Mouse (Mus musculus): ENCODE data around the gene Cip2a.
A peak's percentile ranks its signal among the peaks of the same experiment; 100 is the strongest.

Gene Cip2a

DNA sequence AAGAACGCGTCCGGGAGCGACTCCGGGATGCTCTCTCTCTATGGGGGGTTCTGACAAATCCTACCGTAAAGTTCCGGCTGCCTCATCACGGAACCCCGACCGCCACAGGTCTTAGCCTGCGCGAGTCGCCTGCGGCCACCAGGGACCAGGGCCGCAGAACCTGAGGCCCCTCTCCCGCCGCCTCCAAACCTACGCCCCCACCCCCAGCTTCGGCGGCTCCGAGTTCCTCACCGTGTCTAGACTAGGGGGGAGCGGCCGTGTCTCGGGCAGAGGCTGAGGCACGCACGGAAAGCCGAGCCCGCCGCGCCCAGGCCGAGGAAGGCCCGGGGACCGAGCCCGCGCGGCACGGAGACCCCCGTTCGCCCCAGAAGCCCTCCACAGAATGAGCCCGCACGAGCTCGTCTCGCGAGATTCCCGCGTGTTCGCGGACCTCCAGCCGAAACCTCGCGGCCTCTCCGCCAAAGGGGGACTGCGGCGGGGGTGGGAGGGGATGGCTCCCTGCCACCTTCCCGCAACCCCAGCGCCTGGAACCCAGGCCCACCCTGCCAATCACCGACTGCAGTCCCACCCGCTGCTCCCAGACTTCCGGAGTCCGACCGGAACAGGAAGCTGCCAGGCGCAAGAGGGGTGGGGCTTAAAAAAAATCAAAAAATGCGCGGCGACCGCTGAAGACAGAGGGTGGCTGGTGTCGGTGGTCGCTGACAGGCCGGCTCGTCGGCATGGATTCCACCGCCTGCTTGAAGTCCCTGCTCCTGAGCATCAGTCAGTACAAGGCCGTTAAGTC, at the start of gene Cip2a, which contains the start of gene Dzip3:
Gene Cip2a (plus strand): TSS at position 627 of the 784 bp plus-strand sequence.
Gene Dzip3 (minus strand): TSS at position 607 of the 784 bp plus-strand sequence.
- DNase-seq: peak; percentile 90

DNA sequence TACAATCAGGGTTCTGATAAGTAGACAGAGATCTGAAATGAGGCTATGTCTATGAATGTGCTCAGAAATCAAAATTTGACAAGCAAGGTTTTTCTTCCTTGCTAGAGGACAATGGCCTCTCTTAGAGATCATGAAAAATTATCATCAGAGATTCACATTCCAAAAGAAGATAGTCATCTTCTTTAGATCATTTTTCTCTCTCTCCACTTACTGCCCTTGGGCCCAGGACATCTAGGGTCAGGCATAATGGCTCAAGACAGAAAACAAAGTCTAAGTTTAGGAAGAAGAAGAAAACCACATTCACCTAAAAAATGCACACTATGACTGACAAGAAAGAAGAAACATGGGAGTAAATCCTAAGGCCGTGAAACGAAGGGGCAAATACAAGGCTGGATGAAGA, 21.0 kb upstream of the Cip2a start:
- no peak for DNase-seq

DNA sequence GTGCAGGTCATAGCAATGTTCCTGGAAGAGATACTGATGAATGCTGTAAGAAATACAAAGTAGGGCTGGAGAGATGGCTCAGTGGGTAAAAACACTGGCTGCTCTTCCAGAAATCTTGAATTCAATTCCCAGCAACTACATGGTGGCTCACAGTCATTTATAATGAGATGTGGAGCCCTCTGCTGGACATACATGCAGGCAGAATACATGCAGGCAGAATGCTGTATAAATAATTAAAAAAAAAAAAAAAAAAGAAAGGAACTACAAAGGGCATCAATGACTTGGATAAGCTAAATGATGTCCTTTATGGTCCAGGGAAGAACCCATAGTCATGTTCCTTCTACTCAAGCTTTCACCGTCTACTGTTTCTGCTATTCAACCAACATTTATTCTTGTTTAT, 20.4 kb upstream of the Cip2a start:
- DNase-seq: no peak

DNA sequence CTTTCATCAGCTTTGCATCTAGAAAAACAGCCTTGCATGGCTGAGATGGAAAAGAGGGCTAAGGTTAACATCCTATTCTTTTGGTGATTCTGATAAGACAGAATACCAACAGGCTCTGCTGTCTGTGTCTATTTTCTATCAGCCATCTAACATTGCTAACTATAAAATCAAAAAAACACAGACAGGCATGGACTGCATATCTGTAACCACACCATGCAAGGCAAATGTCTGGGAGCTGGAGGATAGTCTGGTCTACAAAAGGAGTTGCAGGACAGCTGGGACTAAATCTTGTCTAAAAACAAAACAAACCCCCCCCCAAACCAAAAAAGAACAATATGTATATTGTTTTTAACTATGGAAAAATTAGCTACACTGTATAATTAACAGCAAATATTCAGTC, 14.0 kb upstream of the Cip2a start:
- no peak for DNase-seq

DNA sequence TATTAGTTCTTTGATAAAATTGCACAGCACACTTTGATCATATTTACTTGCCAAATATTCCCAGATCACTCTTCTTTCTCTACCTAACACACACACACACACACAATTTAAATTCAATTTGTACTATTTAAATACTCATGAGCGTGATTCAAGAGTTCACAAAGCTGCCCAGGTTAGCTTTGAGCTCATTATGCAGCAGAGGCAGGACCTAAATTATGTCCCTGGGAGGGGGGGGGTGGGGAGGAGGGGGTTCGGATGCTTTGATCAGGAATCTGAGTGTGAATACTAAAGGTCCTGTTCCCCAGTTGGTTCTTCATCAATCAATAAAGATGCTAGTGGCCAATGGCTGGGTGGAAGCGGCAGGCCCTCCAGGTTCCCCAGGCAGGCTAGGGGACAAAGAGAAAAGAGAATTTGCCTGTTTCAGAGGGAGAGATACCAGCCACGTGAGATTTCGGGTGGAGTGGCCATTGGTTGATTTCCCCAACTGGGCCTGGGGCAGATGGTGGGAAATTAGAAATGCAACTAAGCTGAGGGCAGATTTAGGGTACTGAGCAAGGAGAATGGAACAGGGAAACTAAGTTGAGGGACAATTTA, 8.9 kb upstream of the Cip2a start:
- no peak for DNase-seq

DNA sequence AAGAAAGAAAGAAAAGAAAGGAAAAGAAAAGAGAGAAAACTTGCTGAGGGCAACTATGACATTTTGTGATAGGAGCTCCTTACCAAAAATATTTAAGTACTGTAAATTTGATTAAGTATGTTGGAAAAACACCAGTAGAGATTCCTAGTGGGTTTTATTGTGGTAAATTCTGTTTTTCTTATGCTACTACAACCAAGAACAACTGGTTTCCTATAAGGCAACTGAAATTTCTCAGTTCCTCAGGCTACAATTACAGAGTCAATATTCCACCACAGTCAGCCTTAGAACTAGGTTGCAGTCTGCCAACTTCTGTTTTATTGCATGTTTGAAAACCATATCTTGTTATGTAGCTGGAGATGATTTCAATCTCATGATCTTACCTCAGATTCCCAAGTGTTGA, 4.3 kb upstream of the Cip2a start:
- DNase-seq: no peak

DNA sequence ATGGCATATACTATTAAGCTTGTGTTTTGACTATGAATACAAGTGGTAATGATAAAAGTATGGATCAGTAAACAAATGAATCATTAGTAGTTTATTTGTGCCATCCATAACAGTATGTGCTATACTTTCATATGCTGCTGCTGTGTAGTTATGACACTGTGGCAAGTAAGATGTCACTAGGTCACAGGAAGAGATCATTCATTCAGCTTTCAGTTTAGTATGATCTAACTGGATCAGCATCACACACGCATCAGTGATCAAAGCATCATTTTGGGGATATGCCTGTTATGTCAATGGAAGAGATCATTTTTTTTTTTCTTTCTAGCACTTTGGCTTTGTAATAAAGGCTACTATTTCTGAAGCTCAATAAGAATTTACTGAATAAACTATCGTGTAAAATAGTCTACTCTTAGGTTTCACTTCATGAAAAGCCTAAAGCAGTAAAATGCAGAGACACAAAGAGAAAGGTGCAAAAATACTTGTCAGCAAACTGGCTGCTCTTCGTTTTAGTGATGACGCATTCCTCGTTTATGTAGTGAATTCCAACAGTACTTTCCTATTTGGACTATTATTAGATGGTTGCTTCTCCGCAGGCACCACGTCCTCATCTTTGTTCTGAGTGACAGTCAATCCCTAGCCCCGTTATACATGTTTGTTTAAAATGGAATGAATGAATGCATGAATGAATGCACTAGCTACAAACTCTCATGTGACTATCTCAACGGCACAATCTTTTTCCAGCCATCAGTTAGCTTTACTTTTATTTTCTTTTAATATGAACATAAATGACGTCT, 1.4 kb upstream of the Cip2a start:
- DNase-seq: no peak

DNA sequence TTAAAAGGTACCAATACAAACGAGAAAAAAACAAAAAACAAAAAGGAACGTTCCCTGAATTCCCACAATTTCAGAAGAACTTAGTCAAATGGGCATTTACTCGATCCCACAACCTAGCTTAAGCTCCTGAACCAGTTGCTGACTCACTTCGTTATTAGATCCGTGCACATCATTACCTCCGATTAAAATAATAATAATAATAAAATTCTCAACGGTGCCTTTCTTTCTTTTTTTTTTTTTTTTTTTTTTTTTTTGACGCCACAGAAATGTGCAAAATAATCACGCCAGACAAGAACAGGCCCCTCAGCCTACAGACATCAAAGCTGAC, 790 bp upstream of the Cip2a start:
- DNase-seq: no peak

DNA sequence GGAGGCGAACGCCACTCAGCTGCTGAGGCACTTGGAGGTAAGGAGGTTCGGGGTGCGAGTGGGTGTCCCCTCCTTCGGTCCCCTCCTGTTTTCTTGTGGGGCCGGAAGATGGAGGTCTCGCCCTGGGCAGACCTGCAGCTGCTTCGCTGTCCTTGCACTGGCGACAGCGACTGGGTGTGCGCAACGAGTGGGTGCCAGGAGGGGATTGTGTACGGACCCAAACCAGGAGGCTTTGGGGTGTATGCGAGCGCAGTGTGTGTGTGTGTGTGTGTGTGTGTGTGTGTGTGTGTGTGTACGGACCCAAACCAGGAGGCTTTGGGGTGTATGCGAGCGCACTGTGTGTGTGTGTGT, 333 bp downstream of the Cip2a start:
- no peak for DNase-seq

DNA sequence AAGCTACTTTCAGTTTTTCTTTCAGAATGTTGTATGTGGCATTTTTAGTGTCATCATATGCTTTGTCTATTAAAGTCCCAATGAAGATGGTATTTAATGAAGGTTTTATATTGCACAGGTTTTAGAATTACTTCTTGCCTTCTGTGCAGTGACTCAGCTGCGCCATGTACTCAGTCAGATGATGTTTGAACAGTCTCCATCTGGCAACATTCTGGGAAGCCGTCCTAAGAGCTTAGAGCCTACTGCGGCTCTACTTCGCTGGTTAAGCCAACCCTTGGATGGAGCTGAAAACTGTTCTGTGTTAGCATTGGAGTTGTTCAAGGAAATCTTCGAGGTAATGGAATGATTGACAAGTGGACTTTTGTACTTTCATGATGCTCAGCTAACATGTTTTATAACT, 10.2 kb downstream of the Cip2a start:
- DNase-seq: peak; percentile 31

DNA sequence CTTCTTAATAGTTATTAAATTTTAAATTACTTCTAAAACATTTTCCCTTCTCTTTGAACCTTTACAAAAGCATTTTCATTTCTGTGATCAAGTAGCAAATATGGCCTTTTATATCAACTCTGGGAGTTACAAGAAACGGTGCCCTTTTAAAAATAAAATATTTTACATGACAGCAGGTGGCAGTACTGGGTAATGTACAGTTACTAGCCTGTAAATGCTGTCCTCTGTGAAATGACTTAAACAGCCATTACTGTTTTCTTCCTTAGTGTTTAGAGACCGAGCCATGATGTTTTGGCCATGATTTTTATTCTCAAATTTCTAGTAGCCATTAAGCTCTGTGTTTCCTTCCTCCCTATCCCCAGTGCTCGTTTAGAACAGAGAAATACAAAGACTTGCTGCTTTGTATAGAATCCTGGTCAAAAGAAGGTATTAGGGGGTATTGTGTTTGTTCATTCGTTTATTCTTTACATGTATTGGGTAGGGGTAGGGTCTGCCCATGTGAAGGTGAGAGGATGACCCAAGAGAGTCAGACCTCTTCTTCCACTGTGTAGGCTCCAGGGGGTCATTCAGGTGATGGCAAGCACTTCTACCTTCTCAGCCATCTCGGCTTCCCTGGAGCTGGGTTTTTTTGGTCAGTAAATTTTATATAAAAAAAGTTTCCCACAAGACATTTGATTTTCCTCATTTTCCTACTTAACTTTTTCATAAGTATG, 22.8 kb downstream of the Cip2a start:
- DNase-seq: peak; percentile 19

DNA sequence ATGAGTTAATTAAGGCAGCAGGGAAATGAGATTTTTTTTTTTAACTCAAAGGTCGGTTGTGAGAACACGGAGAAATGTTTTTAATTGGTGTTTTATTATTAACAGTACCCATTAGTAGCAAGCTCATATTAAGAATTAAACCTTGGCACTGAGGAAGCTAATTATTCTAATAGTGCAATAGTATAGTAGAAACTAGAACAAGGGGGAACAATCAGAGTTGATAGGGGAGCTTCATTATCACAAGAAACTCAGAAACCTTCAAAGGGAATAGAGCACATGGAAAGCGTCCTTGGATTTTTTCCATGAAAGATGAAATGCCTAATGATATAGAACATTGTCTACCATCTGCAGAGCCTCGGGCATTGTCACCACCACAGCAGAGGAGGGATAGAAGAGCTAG, 41.9 kb downstream of the Cip2a start:
- no peak for DNase-seq

DNA sequence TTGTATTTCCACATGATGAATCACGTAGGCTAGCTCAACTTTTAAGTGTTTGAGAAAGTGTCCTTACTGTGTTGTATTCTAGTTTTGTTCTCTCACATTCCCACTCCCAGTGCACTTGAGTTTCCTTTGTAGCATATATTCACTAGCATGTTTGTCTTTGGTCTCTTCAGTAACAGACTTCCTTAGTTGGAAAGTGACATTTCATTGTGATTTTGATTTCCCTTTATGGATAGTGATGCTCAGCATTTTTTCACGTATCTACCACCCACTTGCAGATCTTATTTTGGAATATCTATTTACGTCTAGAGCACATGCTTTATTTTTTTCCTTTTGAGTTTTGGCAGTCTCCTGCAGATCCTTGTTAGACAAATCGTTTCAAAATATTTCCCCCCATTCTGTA, 43.8 kb downstream of the Cip2a start:
- DNase-seq: no peak

DNA sequence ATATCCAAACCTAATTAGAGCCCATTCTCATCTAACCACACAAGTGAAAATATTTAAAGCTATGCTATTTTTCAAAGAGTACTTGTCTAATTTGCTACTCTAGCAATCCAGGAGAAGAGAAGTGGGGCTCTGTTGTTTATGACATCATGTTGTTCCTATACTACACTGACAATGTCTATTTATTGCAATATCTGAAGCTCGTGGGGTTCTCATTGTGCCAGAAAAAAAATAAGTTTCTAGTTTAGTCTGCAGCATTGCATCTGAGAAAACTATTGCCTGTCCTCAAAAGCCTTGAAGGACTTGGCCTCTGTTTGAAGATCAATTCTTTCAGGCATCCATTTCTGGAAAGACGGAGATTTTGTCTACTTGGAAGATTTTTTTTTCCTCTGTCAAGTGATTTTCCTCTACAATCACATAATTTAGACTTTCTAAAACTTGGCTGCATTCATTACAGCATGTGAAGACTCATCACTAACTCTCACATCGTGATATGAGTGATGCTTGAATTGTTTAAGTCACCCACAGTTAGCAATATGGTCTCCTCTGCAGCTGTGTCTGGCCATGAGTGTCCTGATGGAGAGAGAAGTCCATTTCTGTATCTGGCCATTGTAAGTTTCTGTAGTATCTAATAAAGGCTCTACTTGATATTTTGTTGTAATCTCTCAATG, 46.7 kb downstream of the Cip2a start:
- DNase-seq: no peak

DNA sequence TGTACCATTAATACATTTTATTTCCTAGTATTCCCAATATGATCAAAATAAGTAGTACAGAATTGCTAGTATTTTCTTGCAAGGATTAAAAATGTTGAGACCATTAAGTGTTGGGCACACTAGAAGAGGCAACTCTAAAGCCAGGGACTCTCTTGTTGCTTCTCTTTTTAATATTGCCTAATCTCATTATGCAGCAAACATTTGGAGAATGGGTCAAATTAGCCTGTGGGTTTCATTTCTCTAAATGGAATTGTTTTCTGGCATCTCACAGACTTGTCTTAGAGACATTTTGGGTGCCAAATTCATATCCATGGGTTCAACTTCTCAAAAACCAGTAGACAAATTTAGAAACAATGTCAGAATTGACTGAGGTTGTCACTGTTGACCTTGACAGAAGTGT, 55.2 kb downstream of the Cip2a start:
- no peak for DNase-seq

DNA sequence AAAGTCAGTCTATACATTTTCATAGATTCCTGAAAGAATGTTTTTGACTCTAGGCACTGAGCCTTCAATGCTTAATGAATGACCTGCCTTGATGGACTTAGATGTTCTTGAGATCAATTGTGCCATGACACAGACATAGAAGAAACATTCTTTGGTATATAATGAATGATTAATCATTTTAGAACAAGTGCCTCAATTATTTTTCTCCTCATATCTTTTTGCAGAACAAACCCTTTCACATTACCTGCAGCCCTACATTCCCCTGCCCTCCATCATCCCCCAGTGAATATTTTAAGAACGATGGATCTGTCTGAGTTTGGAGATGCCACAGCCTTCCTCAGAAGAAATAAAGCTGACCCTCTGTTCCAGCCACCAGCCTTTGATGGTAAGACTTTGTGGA, 63.2 kb downstream of the Cip2a start, which contains the start of gene Myh15:
Gene Myh15 (plus strand): TSS at position 301 of the 400 bp plus-strand sequence.
- no peak for DNase-seq

Measured in right cerebral cortex, adult 18-20 months (tissue).